Mouse (Mus musculus): ENCODE results near the gene Ptms.

Gene Ptms

DNA sequence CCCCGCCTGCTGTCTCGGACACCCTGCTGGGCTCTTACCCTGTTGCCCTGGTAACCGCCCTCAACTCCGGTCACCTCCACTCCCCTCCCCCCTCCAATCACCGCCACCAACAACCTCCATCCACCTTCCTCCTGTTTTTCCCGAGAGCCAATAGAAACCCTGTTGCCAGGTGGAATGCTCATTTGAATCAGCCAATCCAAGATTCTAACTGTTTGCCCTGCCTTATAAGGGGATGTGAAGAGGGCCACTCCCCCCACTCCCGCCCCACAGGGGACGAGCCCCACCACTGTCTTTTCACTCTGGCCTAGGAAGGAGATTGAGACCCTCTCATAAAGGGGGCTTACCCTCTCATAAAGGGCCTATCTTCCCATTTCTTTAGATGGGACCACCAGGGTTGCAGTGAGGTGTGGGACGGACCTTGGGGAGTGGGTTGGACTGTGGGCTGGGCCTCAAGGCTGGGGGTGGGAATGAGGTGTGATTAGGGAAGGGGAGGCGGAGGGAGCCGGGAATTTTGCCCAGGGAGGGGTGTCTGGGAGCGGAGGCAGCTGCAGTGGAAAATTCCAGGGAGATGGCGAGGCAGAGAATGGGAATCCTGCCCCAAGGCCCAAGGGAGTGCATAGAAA, at the start of gene Ptms:
Ptms (minus strand) TSS at position 409 of the 623 bp plus-strand sequence.
- peak; percentile 100 for DNase-seq

DNA sequence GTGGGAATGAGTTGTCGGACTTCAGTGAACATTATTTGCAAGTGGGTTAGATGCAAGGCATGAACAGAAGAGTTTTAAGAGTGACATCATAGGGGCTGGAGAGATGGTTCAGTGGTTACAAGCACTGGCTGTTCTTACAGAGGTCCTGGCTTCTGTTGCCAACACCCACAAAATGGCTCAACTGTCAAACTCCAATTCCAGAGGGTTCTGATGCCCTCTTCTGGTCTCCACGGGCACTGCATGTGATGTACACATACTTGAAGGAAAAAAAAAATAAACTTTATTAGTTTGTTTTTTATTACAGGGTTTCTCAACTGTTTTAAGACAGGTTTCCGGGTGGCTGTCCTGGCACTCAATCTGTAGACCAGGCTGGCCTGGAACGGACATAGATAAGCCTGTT, 47.9 kb upstream of the Ptms start:
- DNase-seq = peak; percentile 70 to 80

- DNase-seq = peak; percentile 33 to 51
Measured at GRCm38 (mm10) chr6:124966466-124967118, 46.7 kb upstream of the Ptms start.

GRCm38 (mm10) chr6:124965747-124966146, 45.8 kb upstream of the Ptms start:
- DNase-seq = no peak

DNA sequence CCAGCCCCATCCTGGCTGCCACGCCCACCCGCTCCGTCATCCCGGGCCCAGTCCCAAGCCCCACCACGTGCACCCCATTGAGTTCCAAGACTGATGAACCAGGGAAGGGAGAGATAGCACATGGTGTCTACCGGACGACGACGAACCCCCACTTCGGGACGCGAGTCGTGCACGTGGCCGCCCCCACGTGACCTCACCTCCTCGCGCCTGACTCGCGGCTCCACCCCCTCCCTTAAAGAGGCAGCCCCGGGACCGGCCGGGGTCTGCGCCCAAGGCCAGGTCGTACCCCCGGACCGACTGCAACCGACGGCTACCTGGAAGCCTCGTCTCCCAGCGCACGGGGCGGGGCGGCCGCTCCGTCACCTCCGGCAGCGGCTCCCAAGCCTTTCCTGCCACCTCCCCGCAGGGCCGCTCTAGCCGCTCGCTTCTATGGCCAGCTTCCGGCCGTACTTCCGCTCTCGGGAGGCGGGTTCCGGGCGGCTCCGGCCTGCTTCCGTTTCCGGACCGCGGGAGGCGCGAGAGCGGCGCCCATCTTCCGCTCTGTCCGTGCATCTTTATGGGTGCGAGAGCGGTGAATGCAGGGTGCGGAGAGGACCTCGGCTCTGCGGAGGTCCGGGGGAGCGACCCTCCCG, 45.3 kb upstream of the Ptms start, which contains the start of gene Cops7a:
Cops7a (minus strand) TSS at position 451 of the 632 bp plus-strand sequence.
- peak; percentile 97 to 98 for DNase-seq

- no peak for DNase-seq
Measured at GRCm38 (mm10) chr6:124964638-124965037, 44.7 kb upstream of the Ptms start.

DNA sequence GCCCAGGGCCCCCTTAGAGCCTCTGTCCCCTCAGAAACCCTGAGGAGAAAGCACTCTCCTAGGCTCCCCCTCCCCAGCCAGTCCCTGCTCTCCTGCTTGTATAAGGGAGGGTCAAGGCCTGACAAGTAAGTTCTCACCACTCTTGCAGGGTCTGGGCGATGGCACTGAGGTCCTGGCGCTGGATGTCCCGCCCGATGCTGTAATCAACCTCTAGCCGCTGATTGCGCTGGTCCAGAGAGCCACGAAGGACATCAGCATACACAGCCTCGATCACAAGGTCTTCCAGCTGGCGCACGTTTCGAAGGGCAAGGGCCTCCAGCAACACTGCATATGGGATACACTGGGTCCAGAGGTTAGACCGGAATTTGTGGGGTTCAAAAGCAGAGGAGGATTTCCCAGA, 41.1 kb upstream of the Ptms start:
- no peak for DNase-seq

- no peak for DNase-seq
Measured at GRCm38 (mm10) chr6:124959960-124960359, 40.1 kb upstream of the Ptms start.

DNA sequence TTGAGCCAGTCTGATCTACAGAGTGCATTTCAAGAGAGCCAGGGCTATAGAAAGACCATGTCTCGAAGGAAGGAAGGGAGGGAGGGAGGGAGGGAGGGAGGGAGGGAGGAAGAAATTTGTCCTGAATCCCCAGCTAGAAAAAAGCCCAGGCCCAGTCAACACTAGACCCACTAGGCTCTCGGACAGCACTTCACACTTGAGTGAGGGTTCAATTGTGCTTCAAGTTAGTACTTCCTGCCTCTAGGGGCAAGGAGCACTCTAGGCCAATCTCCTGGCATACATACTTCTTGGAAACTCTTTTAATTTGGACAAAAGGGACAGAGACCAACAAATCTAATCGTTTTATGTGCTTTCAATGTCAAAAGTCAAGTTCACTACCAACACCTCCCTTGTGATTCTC, 38.2 kb upstream of the Ptms start:
- no peak for DNase-seq

GRCm38 (mm10) chr6:124955212-124955611, 35.3 kb upstream of the Ptms start:
- no peak for DNase-seq

- no peak for DNase-seq
Measured at GRCm38 (mm10) chr6:124953991-124954715, 34.2 kb upstream of the Ptms start.

DNA sequence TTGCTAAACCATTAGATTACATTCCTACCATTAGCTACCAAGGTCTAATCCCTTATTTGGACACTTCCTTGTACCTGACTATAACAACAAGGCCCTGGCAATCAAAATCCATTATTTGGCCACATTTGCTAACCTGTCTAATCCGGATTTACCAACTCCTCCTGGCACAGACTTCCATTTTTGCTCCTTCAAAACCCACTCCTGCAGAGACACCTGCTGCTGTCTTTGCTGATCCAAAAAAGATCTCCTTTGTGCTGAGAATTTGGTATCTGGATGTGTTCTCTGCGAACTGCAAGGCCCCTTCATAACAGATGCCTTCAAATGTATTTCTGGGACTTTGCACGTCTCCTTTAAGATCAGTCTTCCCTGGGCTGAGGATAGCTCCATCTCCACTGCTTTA, 23.6 kb upstream of the Ptms start:
- peak; percentile 73 to 76 for DNase-seq

- DNase-seq = no peak
Measured at GRCm38 (mm10) chr6:124941679-124942078, 21.8 kb upstream of the Ptms start.

GRCm38 (mm10) chr6:124938554-124938953, 18.7 kb upstream of the Ptms start:
- no peak for DNase-seq

- no peak for DNase-seq
Measured at GRCm38 (mm10) chr6:124937493-124937892, 17.6 kb upstream of the Ptms start.

- DNase-seq = no peak
Measured at GRCm38 (mm10) chr6:124936681-124937080, 16.8 kb upstream of the Ptms start.

DNA sequence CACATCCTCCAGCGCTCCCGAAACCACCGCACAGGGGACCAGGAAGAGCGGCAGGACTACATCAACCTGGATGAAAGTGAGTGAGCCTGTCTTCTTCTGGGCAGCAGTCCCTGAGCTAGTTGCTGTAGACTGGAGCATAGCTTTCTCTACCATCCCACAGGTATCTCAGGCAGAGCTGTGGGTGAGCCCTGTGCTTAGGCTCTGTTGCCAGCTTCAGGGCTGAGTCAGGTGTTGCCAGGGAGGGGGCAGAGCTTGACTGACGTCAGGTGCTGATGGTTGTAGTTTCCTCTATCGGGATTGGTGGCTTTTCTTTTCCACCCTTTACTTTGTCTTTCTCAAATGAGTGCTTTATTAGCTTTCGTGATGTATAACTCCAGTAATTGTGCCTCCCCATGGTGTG, 14.8 kb upstream of the Ptms start:
- no peak for DNase-seq

GRCm38 (mm10) chr6:124933127-124933526, 13.2 kb upstream of the Ptms start:
- no peak for DNase-seq

DNA sequence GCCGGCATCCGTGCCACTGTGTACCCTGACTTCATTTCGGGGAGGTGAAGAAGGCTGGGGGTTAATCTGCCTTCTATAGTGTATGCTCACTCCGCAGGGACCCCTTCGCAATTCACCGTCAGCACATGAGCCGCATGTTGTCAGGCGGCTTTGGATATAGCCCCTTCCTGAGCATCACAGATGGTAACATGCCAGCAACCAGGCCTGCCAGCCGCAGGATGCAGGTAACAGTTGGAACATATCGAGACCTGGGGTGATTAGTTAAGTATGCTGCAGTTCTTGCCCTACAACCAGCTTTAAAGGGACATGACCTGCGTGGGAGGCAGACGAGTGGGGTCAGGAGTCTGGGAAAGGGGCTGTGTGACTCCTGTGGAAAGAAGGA, 12.4 kb upstream of the Ptms start:
- DNase-seq = peak; percentile 70 to 71

DNA sequence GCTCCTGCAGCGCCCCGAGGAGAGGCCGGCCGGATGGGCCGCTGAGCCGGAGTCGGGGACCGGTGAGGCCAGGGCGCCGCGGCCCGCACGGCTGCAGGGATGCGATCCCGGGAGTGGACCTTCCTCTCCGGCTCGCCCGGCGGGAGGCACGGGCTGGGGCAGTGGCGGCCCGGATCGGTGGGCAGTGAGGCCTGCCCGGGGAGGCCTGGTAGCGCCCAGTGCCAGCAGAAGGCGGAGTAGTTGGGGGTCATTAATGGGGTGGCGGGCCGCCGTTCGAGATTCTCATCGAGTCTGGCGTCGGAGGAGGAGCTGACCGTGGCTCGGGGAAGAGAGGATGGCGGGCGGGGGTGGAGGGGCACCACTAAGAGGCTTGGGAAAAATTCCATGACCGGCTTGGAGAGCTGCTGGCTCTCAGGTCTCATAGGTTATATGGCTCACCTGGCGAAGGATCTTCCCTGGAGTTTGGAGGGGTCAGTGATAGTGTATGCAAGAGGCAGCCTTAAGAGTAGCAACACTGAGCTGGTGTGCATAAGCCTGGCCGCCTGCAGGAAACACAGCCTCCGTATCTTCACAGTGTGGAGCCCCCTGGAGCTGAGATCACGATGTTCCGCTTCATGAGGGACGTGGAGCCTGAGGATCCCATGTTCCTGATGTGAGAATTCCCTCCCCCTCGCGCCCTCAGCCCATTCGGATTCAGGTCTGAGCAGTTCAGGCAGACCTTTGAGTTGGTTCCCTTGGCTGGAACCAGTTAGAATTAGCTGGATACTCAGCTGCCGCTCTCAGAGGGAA, 11.8 kb upstream of the Ptms start:
- DNase-seq = peak in 1 of 2 experiments; percentile 64

- peak; percentile 100 for DNase-seq
Measured at GRCm38 (mm10) chr6:124930754-124931524, 11.0 kb upstream of the Ptms start, which contains the start of gene Mlf2. Mlf2 (plus strand) TSS chr6:124931386.

DNA sequence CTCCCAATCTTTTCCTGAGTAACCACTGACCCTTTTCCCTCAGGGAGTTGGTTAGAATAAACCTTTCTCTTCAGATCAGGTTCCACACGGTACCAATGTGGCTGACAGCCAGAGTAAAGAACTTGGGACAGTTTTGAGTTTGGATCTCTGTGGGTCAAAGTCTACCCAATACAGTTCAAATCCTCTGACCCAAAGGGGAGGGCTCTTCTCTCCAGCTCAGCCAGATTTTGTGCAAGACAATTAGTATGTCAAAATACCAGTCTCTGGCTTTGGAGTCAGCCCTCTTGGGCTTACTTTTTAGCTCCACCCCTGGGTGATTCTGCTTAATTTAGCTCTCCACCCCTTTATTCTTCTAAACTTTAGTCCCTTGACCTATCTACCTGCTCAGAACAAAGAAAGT, 10.3 kb upstream of the Ptms start:
- DNase-seq = no peak

Data from cerebellum, postnatal 10 days (tissue).